Mouse (Mus musculus) common myeloid progenitor, adult 5-6 weeks (primary cell): Measurements from ENCODE around the gene Amhr2. TPM values are rescaled to one million over a fixed set of nuclear protein-coding genes. Genes with fewer than 3 reads are reported as not detected.

Experiments
- ATAC-seq: replicated peaks from 2 replicates; pipeline ENCODE4 v1.8.0; 2016; ENCODE audit warnings: low read depth, mild to moderate bottlenecking, moderate TSS enrichment, inconsistent platforms; ENCODE audit not compliant: poor library complexity, severe bottlenecking
- total RNA-seq: library from RNA; stranded (forward); fragments of 200-1000, 187-1606 nt; gene quantifications from 2 replicates; pipeline ENCODE4 v1.2.3, GENCODE M21; 2017

Amhr2 gene
- total RNA-seq, 1 experiment from 2014 or later = not detected

DNA sequence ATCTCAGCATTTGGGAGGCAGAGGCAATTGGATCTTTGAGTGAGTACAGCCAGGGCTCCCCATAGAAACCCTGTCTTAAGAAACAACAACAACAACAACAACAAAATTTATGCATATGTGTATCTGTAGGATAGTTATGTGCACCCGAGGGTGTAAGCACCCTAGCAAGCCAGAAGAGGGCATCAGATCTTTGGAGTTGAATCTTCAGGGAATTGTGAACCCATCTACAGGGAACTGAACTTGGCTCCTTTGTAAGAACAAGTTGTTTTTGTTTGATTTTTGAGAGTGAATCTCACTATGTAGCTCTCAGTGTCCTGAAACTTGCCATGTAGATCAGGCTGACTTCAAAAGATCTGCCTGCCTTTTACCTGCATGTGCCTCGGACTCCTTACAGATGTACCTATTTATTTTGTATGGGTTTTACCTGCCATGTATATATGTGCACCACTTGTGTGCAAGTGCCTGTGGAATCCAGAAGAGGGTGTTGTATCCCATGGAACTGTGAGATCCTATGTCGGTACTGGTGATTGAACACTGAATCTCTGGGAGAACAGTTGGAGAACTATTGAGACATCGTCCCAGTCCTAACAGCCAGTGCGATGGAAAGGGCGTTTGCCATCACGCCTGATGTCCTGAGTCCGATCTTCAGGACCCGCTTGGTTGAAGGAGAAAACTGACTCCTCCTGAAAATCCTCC is 23.7 kb downstream of the Amhr2 start:
- ATAC-seq = no peak

DNA sequence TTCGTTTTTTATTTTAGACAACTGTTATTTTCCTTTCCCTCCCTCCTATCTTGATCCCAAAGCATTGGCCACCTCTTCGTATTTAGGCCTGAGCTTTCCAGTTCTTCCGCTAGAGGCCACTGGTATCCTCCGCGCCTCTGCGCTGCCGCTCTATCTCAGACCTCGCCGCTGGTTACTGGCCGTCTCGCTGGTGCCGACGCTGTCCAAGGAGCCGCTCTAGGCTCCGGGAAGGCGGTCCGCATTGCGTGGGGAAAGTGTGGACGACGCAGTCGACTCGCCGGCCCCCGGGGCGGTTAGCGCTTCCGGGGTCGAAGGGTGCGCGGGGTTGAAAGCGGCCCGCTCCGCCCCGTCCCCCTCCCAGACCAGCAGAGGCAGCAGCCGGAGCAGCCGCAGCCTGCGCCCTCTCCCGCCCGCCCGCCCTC is 25.0 kb downstream of the Amhr2 start, which contains the start of gene Pcbp2:
Gene Pcbp2, plus strand, starts transcription at position 357 of the 422 bp plus-strand sequence.
- peak; percentile 99 for ATAC-seq

DNA sequence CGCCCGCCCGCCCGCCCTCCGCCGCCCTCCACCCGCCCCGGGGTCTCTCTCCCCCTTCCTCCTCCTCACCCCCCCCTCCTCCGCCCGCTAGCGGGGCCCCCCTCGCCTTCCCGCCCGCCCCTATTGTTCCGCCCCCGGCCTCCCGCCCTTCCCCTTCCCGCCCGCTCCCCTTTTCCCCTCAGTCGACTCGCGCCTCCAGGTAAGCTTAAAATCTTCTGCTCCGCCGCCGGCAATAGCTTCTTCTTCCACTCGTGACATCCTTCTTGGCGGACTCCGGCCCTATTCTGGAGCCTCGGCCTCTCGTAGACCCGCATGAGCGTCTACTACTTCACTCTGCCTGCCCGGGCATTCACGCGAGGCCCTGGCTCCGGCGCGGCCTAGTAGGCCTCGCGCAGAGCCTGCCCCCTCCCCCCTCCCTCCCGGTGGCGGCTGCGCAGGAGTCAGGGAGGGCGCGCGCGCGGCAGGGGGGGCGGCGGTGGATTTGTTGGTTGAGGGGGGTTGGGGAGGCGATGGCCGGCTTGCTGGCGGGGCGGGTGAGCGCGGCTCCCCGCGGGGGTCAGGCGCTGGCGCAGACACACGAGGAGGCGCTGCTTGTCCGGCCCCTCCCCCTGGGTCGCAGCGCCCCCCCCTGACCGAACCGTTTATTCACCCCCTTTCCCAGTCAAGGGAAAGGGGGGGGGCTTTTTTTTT is 25.6 kb downstream of the Amhr2 start:
- ATAC-seq = peak; percentile 38

DNA sequence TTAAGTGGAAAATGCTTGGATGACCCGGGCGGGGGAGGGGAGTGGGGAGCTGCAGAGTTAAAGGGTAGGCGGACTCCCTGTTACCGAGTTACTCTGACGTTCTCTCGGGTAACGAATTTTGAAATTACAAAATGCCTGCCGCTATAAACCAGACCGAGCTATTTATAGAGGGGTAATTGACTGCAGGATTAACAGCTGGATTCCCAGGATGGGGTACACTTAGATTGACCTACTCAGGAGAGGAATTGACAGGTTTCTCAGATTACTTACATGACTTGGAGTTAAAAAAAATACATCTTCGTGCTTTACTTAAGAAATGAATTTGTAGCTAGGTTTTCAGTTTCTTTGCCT is 26.1 kb downstream of the Amhr2 start:
- peak; percentile 12; the same call in 1 of the 2 replicates for ATAC-seq

DNA sequence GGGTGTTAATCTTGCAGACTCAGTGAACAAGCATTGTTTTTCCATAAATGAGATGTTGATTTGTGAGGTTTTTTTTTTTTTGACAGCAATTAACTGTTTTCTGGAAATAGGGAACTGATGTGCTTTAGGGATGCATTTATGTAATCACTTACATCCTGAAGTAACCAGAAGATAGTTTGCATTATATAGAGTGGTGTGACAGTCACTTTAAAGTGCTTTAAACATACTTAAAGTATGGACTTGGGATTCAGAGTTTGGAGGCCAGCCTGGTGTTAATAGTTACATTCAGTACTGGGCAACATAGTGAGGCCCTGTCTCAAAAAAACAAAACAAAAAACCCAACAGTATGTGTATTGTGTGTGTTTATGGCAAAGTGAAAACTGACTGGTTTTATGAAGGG is 26.6 kb downstream of the Amhr2 start:
- ATAC-seq = no peak

DNA sequence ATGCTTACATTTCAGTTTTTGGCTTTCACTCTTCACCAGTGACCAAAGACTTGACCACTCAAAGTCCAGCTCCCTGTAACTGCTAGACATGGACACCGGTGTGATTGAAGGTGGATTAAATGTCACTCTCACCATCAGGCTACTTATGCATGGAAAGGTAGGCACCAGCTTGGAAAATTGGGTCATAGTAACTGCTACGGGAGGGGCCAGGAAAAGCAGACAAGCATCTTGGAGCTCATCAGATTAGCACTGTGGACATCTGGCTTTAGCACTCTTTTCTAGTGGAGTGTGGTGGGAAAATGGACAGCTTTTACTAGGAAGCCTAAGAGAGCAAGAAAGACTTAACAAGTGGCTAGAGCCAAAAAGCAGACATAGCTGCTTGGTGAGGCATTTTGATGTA is 28.1 kb downstream of the Amhr2 start:
- ATAC-seq = no peak

DNA sequence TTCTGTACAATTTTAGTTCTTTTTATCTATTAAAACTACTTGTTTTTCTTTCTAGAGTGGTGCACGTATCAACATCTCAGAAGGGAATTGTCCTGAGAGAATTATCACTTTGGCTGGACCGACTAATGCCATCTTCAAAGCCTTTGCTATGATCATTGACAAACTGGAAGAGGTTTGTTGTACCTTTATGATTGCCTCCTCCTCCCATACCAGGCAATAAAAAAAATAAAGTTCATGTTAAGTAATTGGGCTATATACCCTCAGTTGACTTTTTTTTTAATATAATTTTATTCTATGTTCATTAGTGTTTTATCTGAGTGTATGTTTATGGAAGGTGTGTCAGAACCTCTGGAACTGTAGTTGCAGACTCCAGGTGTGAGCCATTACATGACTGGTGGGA is 29.4 kb downstream of the Amhr2 start:
- no peak for ATAC-seq

DNA sequence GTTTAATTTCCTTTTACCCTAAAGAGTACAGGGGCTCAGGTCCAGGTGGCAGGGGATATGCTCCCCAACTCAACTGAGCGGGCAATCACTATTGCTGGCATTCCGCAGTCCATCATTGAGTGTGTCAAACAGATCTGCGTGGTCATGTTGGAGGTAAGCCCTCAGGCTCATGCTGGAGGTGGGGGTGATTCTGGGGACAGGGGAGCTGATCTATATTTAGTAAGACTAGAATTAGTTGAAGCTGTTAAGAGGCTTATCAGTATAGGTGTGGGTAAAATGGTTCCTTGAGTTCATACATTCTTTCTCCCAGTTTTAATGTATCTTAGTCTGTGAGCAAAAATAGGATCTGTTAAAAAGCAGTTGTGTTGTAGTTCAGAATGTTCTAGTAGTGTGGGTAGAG is 38.0 kb downstream of the Amhr2 start:
- ATAC-seq = no peak

DNA sequence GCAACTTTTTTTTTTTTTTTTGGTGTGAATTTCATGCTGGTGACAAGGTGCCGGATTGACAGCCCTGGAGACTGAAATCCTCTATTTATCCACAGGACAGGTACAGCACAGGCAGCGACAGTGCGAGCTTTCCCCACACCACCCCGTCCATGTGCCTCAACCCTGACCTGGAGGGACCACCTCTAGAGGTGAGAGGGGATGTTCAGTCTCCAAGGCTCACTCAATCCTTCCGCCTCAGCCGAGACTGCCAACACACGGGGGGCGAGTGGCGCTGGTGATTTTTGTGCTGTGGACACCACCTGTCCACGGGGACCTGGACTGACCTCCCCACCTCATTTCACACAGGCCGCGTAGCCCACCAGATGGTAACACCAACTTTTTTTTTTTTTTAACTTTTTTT is 40.7 kb downstream of the Amhr2 start:
- ATAC-seq = no peak

DNA sequence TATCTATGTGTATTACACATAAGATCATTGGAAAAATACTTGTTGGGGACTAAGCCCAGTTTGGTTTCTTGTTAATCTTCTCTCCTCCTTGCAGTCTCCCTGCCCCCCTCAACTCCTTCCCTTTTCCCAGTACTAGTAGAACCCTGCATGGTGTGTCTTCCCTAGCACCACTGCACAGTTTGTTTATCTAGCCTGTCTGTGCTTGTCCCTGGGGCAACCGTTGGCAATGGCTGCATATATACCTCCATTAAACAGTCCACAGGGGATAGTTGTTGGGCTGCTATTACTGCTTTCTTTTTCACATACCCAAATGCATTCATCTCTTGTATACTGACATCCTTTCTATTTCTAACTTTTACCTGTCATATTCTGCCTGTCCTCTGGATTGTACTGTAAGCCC is 42.5 kb downstream of the Amhr2 start:
- ATAC-seq = no peak

DNA sequence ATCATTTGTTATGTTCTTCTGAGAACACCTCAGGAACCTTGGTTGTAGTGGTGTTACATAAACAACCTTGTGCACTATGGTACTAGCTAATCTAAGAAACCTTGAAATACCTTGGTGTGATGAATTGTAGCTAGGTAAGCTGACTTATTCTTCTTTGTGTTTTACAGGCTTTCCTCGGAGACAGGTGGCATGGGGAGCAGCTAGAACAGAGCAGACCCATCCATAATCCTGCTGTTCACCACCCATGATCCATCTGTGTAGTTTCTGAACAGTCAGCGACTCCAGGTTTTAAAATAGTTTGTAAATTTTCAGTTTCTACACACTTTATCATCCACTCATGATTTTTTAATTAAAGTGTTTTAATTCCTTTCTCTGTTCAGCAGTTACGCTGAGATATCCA is 53.2 kb downstream of the Amhr2 start:
- no peak for ATAC-seq

DNA sequence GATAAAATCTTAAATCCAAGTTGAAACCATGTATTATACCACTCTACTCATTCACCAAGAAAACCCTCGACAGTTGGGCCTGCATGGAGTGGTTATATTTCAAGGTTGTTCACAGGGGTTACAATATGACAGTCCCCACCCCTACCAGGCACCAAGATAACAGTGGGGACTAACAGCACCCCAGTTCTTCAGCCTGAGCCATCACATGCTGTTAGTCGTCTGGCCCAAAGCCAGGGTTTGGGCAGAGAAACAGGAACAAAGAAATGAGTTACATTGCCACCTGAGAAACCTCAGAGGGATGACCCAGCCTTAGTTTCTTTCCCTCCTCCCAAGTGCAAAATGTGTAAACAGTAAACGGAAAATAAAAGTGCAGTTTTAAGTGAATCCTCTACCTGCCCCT is 54.2 kb downstream of the Amhr2 start:
- 0 out of 2 replicates have a peak, but pooled peaks have one; percentile 25 for ATAC-seq

DNA sequence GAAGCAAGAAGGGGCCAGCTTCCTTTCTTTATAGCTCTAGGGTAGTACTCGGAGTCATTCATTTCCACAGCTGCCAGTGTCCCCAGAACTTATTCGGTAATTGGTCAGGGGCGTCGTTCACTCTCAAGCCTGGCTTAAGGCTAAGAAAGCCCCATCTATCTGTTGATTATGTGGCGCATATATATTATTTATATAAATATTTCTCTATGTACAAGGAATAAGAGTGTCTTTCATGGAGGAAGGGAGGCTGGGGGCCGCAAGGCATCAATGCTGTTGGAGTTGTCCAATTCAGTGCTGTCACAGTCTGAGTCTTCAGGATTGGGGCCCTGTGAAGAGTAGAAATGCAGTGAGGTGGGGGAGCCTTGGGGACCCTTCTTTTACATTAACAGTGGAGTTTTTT is 54.7 kb downstream of the Amhr2 start:
- no peak for ATAC-seq

DNA sequence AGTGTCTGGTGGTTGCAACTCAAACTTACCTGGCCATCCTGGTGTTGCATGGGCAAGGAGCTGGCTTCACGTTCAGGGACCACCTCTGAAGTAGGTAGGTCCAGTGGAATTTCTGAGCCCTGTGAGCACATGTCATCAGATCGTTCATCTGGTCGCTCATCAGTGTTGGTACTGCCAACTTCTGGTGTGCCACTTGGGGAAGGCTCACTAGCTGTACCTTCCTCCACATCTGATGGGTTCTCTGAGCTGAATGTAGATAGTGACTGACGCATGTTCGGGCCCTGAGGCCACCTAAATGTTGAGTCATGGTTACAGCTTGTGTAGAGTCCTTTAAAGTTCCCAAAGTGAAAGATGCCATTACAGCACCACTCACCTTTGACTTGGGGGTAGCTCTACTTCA is 55.3 kb downstream of the Amhr2 start:
- ATAC-seq = no peak

DNA sequence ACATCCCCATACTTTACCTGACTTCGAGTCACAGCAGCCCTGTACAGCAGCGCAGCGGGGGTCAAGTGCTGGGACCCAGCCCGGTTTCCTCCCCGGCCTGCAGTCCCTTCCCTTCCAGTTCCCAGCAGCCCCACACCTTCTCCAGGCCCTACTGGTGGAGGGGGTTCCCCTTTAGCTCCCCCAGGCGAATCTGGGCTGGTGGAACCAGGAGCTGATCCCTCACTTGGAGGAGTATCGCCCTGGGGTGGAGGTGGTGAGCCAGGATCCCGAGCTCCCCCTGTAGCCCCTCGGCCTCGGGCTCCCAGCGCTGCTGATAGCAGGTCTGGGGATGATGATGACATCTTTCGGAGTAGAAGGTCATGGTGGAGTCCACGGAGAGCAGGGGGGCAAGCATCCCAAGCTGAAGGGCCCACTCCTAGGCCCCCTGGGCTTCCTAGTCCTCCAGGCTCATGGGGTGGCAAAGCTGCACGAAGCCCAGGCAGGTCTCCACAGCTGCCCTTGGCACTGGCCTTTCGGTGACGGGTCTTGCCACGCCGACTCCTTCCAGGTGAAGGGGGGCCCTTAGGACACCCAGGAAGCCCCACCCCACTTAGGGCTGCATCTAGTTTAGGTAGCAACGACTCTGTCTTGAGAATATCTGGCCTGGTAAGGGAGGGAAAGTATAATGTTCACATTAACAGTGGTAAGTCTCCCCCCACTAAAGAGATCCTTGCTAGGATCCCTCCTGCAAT is 56.1 kb downstream of the Amhr2 start:
- ATAC-seq = no peak

DNA sequence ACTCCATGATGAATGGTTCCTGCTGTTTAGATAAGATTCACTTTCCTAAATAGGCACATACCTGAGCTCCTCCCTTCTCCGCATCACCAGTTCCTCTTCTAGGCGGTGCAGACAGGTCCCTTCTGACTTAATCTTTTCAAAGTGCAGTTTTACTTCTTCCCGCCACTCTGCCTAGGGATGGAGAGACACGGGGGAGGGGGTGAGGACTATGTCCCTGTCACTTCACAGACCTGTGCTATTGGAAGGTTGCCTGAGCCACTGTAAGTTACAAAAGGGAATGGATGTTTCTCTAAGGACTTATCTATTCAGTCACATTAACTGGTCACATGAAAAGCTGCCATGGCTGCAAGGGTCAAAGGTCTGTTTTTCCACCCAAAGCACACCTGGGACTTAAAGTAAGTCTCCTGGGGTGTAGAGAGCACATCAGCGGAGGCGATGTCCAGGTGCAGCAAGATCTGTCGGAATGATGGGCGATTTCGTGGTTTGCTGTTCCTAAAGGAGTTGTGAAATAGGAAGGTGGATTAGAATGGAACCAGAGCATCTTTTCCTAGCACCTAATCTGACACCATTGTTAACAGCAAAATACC is 57.2 kb downstream of the Amhr2 start:
- ATAC-seq = no peak

DNA sequence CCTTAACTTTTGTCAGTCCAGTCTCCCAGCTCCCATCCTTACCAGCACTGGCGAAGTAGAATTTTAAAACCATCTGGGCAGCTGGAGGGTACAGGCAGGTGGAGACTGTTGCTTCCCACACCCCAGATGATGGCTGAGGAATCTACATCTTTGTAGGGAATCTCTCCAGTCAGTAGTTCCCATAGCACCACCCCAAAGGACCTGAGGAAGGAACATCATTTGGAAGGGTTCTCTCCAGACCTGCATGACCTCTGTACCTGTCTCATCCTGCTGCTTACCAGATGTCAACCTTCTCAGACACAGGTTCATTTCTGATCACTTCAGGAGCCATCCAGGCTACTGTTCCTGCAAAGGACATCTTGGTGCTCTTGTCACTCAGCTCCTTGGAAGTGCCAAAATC is 58.3 kb downstream of the Amhr2 start, which contains the start of gene Gm10337:
Gene Gm10337, plus strand, starts transcription at position 276 of the 400 bp plus-strand sequence.
- no peak for ATAC-seq
